Mouse (Mus musculus) CD4-positive helper T cell, adult 2 months (primary cell): Measurements from ENCODE around the gene Fbxo9.
"Not testable (repeated sequence)": the region's sequence is repeated elsewhere in the genome, so short reads cannot be mapped to it uniquely, and the experiment has no call there.

Experiments
- DNase-seq: peaks from one replicate; pipeline ENCODE4 v3.0.0-alpha.2; 2012; ENCODE audit warnings: low read depth, missing footprints, low spot score

Gene Fbxo9

DNA sequence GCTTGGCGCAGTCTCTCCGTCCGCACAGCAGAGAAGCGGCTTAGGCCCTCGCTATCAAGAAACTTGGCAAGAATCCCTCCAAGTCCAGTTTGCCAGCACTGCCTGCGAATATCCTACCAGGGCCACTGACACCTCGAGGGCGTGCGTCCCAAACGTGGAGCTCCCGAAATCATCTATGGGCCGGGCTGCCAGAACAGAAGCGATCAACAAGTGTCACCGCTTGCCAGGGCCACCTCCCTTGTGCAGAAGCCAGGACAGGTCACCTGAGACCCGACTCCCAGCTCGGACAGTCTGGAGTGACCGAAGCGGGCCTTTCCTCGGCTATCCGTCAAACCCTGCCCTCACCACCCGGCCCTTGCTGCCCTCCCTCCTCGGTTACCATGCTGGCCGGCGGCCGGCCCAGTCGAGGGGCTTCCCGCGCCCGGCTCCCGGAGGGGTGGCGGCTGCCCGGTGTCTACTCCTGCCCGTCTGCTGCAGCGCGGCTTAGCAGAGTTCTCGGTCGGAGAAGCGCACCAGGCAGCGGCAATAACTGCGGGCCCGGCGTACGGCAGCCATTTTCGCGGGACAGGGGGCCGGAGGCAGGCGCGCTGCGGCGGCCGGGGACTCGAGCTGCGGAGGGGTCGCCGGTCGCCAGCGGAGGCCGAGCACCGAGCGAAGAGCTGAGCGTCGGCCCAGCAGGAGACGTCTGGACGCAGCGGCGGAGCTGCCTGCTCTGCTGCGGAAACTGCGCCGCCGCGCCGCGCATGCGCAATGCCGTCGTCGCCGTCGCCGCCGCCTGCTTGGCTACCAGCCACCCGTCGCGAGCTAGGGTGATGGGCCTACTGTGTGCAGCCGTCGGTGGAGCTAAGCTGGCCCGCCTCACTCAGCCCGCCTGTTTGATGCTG lies 711 bp downstream of the Fbxo9 start:
- DNase-seq, result peak; percentile 92

GRCm38 (mm10) chr9:78107582-78107911 lies 1.3 kb downstream of the Fbxo9 start:
- DNase-seq, result no peak

- DNase-seq, result no peak
Observed at GRCm38 (mm10) chr9:78106821-78107220, 2.0 kb downstream of the Fbxo9 start.

GRCm38 (mm10) chr9:78105501-78105932 lies 3.3 kb downstream of the Fbxo9 start:
- no peak for DNase-seq

DNA sequence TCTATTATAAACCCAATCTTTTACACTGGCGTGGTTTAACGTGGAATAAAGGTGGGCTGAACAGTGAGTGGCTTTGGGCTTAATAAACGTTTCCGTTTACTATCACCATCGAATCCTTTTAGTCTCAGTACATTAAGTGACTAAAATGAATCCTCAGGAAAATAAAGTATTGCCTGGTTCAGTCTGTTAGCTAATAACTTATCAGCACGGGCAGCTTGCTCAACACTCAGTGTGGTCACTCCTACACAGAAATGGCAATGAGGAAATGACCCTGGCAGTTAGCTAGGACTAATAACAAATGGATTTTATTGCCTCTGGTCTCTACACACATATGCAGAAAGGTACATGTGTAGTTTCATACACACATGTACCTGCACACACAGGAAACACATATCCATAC lies 3.9 kb downstream of the Fbxo9 start:
- no peak for DNase-seq

- no peak for DNase-seq
Observed at GRCm38 (mm10) chr9:78103965-78104560, 4.8 kb downstream of the Fbxo9 start.

DNA sequence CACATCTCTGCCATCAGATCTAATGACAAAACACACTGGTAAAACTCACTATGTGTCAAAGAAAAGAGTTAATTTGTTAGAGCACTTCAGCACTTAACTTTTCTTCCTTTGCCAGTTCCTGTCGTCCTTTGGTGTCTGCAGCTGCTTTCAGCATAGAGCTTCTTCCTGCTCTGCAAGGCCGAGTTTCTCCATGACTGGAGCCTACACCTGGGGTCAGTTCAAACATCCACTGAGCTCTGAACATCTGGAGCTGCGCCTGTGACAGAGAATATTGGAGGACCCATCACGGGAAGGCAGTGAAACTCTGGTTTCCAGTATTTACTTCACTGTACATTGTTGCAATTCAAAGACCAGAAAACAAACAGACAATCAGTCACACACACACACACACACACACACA lies 7.4 kb downstream of the Fbxo9 start:
- no peak for DNase-seq

- peak; percentile 9 for DNase-seq
Observed at GRCm38 (mm10) chr9:78100956-78101355, 7.9 kb downstream of the Fbxo9 start.

GRCm38 (mm10) chr9:78096376-78096775 lies 12.5 kb downstream of the Fbxo9 start:
- DNase-seq, result peak; percentile 21

DNA sequence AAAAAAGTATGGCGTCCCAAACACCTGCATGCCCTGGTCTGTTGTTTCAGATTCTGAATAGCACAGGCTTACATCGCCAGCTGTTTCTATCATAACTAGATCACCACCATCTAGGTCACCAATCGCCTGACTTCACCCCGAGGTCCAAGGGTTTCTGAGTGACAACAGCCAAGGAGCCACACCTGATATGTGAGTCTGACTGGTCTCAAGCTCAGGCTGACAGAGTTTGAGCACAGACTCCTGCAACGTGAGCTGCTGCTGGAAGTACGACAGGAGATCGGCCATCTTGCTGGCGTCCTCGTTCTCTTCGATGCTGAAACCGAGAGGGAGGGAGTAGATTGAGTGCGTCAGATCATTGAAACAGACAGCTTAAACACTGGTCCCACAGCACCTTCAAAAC lies 13.2 kb downstream of the Fbxo9 start:
- no peak for DNase-seq

DNA sequence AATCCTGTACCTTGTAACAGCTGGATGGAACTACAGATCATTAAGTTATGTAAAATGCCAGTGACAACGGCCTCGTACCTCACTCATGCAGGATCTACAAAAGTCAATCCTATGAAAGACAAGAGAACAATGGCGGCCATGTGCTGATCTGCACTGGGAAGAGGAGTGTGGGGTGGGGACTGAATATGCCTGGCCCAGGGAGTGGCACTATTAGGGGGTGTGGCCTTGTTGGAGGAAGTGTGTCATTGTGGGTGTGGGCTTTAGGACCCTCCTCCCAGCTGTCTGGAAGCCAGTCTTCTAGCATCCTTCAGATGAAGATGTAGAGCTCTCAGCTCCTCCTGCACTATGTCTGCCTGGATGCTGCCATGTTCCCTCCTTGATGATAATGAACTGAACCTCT lies 18.3 kb downstream of the Fbxo9 start:
- no peak for DNase-seq

GRCm38 (mm10) chr9:78089906-78090305 lies 19.0 kb downstream of the Fbxo9 start:
- DNase-seq, result no peak

GRCm38 (mm10) chr9:78088971-78089370 lies 19.9 kb downstream of the Fbxo9 start:
- DNase-seq, result no peak

- DNase-seq, result no peak
Observed at GRCm38 (mm10) chr9:78088521-78088920, 20.3 kb downstream of the Fbxo9 start.

DNA sequence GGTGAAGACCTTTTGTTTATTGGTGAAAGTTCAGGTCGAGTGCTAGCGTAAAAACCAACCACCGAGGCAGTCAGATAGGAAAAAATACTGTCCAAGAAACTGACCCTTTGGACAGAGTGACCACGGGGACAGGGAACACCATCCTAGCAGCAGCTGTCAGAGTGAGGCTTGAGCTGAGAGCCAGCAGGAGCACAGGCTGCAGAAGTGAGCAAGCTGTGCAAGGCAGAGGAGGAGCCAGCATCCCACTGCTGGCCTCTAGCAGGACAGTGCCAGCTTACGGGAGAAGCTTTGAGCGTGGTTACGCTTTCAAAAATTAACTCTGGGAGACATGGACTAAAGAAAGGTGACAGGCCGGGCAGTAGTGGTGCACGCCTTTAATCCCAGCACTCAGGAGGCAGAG lies 21.1 kb downstream of the Fbxo9 start:
- DNase-seq, result no peak

DNA sequence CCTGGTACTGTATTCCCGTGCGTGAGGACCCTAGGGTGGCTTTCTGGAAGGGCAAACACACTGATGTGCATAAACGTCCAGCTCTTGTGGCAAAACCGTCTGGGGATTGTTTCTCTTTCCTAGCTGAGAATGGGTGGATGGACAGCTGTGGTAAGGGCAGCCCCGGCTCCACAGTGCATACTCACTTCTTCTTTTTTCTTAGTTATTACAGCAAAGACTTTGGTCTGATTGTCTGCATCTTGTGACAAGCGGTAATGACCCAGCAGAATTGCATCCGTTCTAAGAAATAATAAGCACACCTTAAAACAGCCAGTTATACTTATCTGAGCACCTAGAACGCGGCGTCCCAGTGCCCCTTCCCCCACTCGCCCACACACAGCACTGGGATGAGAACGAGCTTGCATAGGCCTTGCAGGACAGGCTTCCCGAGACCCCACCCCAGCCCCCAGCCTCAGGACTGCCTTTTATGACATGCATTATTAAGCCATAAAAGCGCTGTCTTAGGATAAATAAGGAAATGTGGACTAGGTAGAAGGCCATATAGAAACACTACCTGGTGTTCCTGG lies 23.1 kb downstream of the Fbxo9 start:
- no peak for DNase-seq

DNA sequence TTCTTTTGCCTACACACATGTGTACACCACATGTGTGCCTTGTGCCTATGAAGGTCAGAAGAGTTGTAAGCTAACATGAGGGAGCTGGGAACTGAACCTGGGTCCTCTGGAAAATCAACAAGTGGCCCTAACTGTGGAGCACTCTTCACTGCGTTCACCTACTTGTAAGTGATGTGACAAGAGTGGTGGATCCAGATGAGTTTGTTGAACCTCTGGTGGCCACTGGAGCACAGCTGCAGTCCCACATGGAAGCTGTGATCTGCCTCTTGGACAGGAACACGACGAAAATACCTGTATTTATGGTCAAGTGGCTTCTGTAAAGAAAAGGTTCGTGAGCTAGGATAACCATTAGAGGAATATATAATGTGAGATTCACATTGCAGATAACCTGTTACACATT lies 24.5 kb downstream of the Fbxo9 start:
- no peak for DNase-seq

- no peak for DNase-seq
Observed at GRCm38 (mm10) chr9:78081835-78082234, 27.0 kb downstream of the Fbxo9 start.

DNA sequence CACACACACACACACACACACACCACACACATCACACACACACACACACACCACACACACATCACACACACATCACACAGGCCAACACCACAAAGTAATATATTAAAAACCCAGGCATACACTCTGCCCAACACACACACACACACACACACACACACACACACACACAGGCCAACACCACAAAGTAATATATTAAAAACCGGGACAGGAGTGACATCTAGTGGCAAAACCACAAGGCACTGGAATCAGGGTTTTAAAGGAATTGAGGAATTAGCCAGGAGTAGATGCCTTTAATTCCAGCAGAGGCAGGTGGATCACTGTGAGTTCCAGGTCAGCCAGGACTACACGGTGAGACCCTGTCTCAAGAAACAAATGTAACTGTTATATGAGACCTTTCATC lies 30.6 kb downstream of the Fbxo9 start:
- no peak for DNase-seq

GRCm38 (mm10) chr9:78075256-78075655 lies 33.6 kb downstream of the Fbxo9 start:
- DNase-seq, result no peak

DNA sequence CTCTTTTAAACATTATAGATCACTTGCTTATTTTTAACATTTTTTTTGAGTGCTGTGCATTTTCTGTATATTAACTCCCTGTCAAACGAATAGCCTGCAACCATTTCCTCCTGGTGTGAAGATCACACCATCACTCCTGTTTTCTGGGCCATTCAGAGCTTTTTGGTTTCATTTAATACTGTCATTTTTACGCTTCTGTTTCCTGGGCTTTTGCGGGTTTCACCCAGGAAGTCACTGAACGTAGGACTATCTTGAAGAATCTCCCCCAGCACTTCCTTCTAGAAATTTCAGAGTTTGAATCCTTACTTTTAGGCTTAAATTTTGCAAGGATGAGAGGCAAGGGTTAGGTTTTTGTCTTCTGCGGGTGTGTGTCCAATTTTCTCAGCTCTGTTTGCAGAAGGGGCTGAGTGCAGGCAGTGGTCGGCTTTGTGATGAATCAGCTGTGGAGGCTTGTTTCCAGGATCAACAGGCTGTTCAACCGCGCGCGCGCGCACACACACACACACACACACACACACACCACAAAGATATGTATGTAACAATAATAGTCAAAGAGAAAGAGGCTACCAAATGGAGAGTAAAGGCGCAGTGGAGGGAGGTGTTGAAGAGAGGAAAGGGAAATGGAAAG lies 35.0 kb downstream of the Fbxo9 start:
- peak; percentile 69 for DNase-seq

DNA sequence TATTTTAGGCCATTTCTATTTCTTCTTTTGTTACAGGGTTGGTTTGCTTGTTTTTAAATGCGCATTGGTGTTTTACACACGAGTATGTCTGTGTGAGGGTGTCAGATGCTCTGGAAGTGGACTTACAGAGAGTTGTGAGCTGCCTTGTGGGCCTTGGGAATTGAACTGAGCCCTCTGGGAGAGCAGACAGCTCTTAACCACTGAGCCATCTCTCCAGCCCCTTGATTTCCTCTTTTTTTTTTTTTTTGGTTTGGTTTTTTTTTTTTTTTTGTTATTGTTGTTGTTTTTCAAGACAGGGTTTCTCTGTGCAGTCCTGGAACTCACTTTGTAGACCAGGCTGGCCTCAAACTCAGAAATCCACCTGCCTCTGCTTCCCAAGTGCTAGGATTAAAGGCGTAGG lies 35.6 kb downstream of the Fbxo9 start:
- not testable (repeated sequence) for DNase-seq

DNA sequence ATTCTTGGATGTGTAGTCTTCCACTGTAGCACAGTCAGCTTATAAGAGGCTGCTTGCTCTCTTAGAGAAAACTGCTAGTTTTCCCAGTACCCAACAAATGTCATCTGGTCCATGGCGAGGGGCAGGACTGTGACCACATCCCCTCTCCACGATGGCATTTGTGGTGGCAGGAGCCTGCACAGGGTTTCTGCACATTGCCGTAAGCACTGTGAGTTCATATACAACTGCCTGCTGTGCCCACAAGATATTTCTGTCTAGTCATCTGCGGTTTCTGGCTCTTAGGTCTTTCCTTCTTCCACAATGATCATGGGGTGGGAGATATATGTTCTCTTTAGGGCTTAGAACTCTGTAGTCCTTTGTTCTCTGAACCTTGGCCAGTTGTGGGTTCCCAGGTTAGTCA lies 37.2 kb downstream of the Fbxo9 start:
- no peak for DNase-seq
